Mouse (Mus musculus) ES-E14 (cell line): ENCODE data around the gene Gm28047. TPM values are rescaled to one million over a fixed set of nuclear protein-coding genes. Genes with fewer than 3 reads are reported as not detected.
A peak's percentile ranks its signal among the peaks of the same experiment; 100 is the strongest.
"Not testable (repeated sequence)": the region's sequence is repeated elsewhere in the genome, so short reads cannot be mapped to it uniquely, and the experiment has no call there.

Source experiments
- DNase-seq: peaks from one replicate; pipeline ENCODE4 v3.0.0-alpha.2; 2013; ENCODE audit warnings: low read depth, low spot score
- H3K27ac ChIP-seq: 2 replicates; pipeline ENCODE4 v1.5.1; 2012; ENCODE audit warnings: low read depth, mild to moderate bottlenecking, low read length, moderate library complexity, mixed read lengths; ENCODE audit not compliant: poor library complexity, insufficient read depth, severe bottlenecking
- H3K36me3 ChIP-seq: 2 replicates; pipeline ENCODE4 v1.6.1; 2012; ENCODE audit warnings: mild to moderate bottlenecking, low read length, moderate library complexity, mixed read lengths; ENCODE audit not compliant: control insufficient read depth, poor library complexity, insufficient read depth, severe bottlenecking
- H3K4me1 ChIP-seq, 2 experiments: fragments of 150-350 bp in 1 of 2; sonication (generic) in 1 of 2; 2 replicates each; pipeline ENCODE4 v1.6.1; 2012; ENCODE audit warnings: low read length in 2 of 2, mild to moderate bottlenecking in 1 of 2, mixed read lengths in 1 of 2; ENCODE audit not compliant: control insufficient read depth in 2 of 2, insufficient read depth in 2 of 2, poor library complexity in 1 of 2
- H3K4me3 ChIP-seq, 2 experiments: fragments of 150-350 bp in 1 of 2; sonication (generic) in 1 of 2; 2 replicates each; pipeline ENCODE4 v1.5.1; 2012; ENCODE audit warnings: low read length in 2 of 2, low read depth in 1 of 2, mild to moderate bottlenecking in 1 of 2, mixed read lengths in 1 of 2; ENCODE audit not compliant: insufficient read depth in 1 of 2, poor library complexity in 1 of 2, severe bottlenecking in 1 of 2
- H3K9ac ChIP-seq: 2 replicates; pipeline ENCODE4 v1.6.1; 2012; ENCODE audit warnings: low read depth, mild to moderate bottlenecking, low read length, mixed read lengths; ENCODE audit not compliant: poor library complexity, insufficient read depth, severe bottlenecking
- H3K9me3 ChIP-seq: fragments of 150-350 bp; sonication (generic); 2 replicates; pipeline ENCODE4 v1.6.1; 2012; ENCODE audit warnings: low read depth, mild to moderate bottlenecking, low read length; ENCODE audit not compliant: control insufficient read depth, insufficient read depth
- CHD2 ChIP-seq: IDR thresholded peaks from 2 replicates; pipeline ENCODE4 v1.6.1; 2014; ENCODE audit warnings: mild to moderate bottlenecking, low read depth, low read length, inconsistent platforms
- HCFC1 ChIP-seq: IDR thresholded peaks from 2 replicates; pipeline ENCODE4 v1.6.1; 2012; ENCODE audit warnings: low read length, inconsistent platforms, borderline replicate concordance; ENCODE audit not compliant: insufficient read depth
- MAFK ChIP-seq: IDR thresholded peaks from 2 replicates; pipeline ENCODE4 v1.6.1; 2014; ENCODE audit warnings: mild to moderate bottlenecking, low read depth, low read length, inconsistent platforms; ENCODE audit not compliant: insufficient read depth
- ZC3H11A ChIP-seq: IDR thresholded peaks from 2 replicates; pipeline ENCODE4 v1.6.1; 2012; ENCODE audit warnings: low read depth, mild to moderate bottlenecking, inconsistent platforms, low read length, borderline replicate concordance
- ZNF384 ChIP-seq: IDR thresholded peaks from 2 replicates; pipeline ENCODE4 v1.6.1; 2012; ENCODE audit warnings: low read depth, low read length, inconsistent platforms
- in situ Hi-C, 2 experiments: fragments of 600-800 bp; cut with MboI; formaldehyde crosslinking; loops; one replicate each; pipeline ENCODE4 v1.15.1; 2025; ENCODE audit warnings: low sequenced_read_pairs in 2 of 2, inconsistent platforms in 1 of 2; ENCODE audit not compliant: unreplicated experiment in 2 of 2
- total RNA-seq: library from RNA; depleted of rRNA; stranded (reverse); fragments of 300-350 nt; gene quantifications from 2 replicates; pipeline ENCODE4 v1.2.3, GENCODE M21; 2012

The Gm28047 gene
- total RNA-seq, 1 experiment, result not detected

- Histone ChIP-seq H3K9me3 (no peaks in the 10 kb centered on the region), H3K4me1 (peaks cover 7% of the 10 kb centered on the region in 2 experiments), H3K27ac (peak overlapping the region; percentile 90), H3K4me3 (peak overlapping the region; percentile 79 to 82), H3K9ac (peak overlapping the region; percentile 98), H3K36me3 (peaks cover 25% of the 10 kb centered on the region)
- TF ChIP-seq ZC3H11A (no peak), MAFK (peak; percentile 53; the same call in 1 of the 2 replicates), ZNF384 (peak; percentile 92), HCFC1 (peak; percentile 83), CHD2 (no peak)
- DNase-seq, result peak; percentile 97
- in situ Hi-C loops, result no loop called here
These were observed 46.1 kb upstream of the Gm28047 start for GRCm38 (mm10) chr15:102670767-102671575.

- Histone ChIP-seq H3K27ac (peak overlapping the region; percentile 90), H3K4me3 (peak overlapping the region; percentile 79 to 82), H3K4me1 (peaks cover 7% of the 10 kb centered on the region in 2 experiments), H3K9me3 (no peaks in the 10 kb centered on the region), H3K9ac (peak overlapping the region; percentile 98), H3K36me3 (peaks cover 31% of the 10 kb centered on the region)
- no peak for DNase-seq
- in situ Hi-C loops, result no loop called here
- TF ChIP-seq MAFK (no peak), ZC3H11A (no peak), CHD2 (no peak), HCFC1 (no peak), ZNF384 (no peak)
These were observed 45.4 kb upstream of the Gm28047 start for GRCm38 (mm10) chr15:102670281-102670680.

- TF ChIP-seq MAFK (no peak), ZC3H11A (no peak)
- peaks cover 38% of the 10 kb centered on the region for H3K36me3 ChIP-seq
- no peaks in the 10 kb centered on the region for H3K9me3 ChIP-seq
- H3K27ac ChIP-seq, result no peak overlapping the region; the same call in 1 of the 2 replicates
- in situ Hi-C loops, result no loop called here
- H3K4me3 ChIP-seq, result peak overlapping the region; percentile 50 to 79
- DNase-seq, result no peak
- peak overlapping the region; percentile 79 for H3K9ac ChIP-seq
- peaks cover 7% of the 10 kb centered on the region in 2 experiments for H3K4me1 ChIP-seq
These were observed 44.7 kb upstream of the Gm28047 start for GRCm38 (mm10) chr15:102669571-102669970.

GRCm38 (mm10) chr15:102665494-102665893 is 40.6 kb upstream of the Gm28047 start:
- peak; percentile 74 for DNase-seq
- H3K9ac ChIP-seq, result no peak overlapping the region
- H3K9me3 ChIP-seq, result no peaks in the 10 kb centered on the region
- peaks cover 56% of the 10 kb centered on the region for H3K36me3 ChIP-seq
- H3K4me1 ChIP-seq, result peaks cover 0 to 7% of the 10 kb centered on the region in 2 experiments; a peak in 2 of 4 replicates
- no peak overlapping the region for H3K27ac ChIP-seq
- no peak overlapping the region for H3K4me3 ChIP-seq
- in situ Hi-C loops, result no loop called here
- TF ChIP-seq ZNF384, result no peak
- no peak for TF ChIP-seq MAFK
- no peak for TF ChIP-seq CHD2
- no peak for TF ChIP-seq HCFC1
- TF ChIP-seq ZC3H11A, result no peak

- TF ChIP-seq MAFK (no peak), ZNF384 (no peak), ZC3H11A (no peak), CHD2 (no peak), HCFC1 (no peak)
- H3K27ac ChIP-seq, result no peak overlapping the region
- H3K9ac ChIP-seq, result no peak overlapping the region
- peaks cover 51% of the 10 kb centered on the region for H3K36me3 ChIP-seq
- no peak overlapping the region for H3K4me3 ChIP-seq
- in situ Hi-C loops, result no loop called here
- DNase-seq, result no peak
- H3K9me3 ChIP-seq, result no peaks in the 10 kb centered on the region
- H3K4me1 ChIP-seq, result peaks cover 0 to 2% of the 10 kb centered on the region in 2 experiments; a peak in 1 of 4 replicates
These were observed 39.0 kb upstream of the Gm28047 start for GRCm38 (mm10) chr15:102663825-102664224.

- H3K4me1 ChIP-seq, H3K9me3 ChIP-seq, H3K9ac ChIP-seq, H3K4me3 ChIP-seq, in situ Hi-C loops, H3K27ac ChIP-seq, DNase-seq: not testable (repeated sequence)
- H3K36me3 ChIP-seq, result peaks cover 44% of the 10 kb centered on the region
These were observed 37.7 kb upstream of the Gm28047 start for GRCm38 (mm10) chr15:102662601-102663000.
